Mouse (Mus musculus): ENCODE measurements around the gene Dusp16.

The Dusp16 gene

GRCm38 (mm10) chr6:134793046-134793806 lies 801 bp upstream of the Dusp16 start:
- DNase-seq (ENCODE audit: inconsistent age in 2 of 2, low spot score in 1 of 2): no peak

DNA sequence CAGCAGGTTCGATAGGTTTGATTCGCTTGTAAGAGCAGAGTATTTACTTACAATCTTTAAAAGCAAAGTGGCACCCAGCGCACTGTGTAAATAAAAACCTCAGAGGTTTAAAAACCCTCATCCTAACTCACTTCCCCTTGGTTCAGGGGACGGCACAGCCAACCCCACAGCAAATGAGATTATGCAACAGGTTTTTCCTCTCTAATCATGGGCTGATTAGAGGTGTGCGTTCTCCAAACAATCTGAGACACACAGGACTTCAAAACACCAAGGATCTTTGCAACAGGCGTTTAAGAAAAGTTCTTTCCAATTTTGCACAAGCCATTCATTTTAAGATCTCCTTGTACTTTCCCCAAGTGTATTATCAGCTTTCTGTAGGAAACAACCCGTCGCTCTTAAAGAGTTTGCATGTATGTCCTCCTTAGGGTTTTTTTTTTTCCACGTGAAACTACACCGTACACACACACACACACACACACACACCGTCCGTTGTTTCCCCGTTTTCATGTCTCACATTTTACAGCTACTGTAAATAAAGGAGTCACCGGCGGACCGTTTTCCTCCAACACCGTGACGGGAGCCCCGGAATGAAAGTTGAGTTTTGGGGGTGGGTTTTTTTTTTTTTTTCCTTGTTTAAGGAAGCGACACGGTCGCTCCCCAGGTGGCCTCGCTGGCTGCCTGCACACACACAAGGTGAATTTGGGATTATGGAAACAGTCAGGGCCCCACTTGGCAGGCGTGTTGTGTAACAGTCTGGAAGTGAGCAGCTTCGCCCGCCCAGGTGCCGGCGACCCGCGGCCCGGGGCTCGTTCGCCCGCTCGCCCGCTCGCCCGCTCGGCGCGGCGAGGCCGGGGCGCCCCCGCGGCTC lies 940 bp downstream of the Dusp16 start:
- peak; percentile 57 to 84 for DNase-seq (ENCODE audit: inconsistent age in 2 of 2, low spot score in 1 of 2)

DNA sequence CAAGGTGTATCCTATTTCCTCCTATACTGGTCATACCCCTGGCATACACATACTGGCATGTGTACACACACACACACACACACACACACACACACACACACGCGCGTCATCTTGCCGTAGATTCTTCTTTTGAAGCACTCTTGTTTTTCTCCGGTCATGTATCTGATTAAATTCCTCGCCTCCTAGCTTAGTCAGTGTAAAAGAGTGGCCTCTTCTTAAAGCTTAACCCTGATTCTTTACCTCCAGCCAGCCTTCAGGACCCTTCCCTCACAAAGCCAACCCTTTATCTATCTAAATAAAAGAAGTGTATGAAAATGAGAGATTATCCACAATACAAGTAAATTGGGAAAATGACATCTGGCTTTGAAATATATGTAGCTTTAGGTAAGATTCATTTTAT lies 3.3 kb downstream of the Dusp16 start:
- no peak for DNase-seq (ENCODE audit: inconsistent age in 2 of 2, low spot score in 1 of 2)

DNA sequence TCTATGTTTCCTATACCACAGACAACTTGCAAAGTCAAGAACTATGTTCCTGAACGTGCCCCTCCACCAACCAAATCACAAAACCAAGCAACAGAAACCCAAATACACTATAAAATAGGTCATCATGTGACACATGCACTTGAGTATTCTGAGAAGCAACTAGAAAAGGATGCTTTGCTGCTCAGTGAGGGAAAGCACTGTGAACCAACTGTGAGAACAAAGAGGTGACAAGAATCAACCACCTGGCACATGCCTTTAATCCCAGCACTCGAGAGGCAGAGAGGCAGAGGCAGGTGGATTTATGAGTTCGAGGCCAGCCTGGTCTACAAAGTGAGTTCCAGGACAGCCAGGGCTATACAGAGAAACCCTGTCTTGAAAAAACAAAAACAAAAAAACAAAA lies 6.0 kb downstream of the Dusp16 start:
- DNase-seq (ENCODE audit: inconsistent age in 2 of 2, low spot score in 1 of 2): no peak

- no peak for DNase-seq (ENCODE audit: inconsistent age in 2 of 2, low spot score in 1 of 2)
Measured at GRCm38 (mm10) chr6:134782900-134783299, 9.5 kb downstream of the Dusp16 start.

- DNase-seq (ENCODE audit: inconsistent age in 2 of 2, low spot score in 1 of 2): no peak
Measured at GRCm38 (mm10) chr6:134781494-134781913, 10.9 kb downstream of the Dusp16 start.

DNA sequence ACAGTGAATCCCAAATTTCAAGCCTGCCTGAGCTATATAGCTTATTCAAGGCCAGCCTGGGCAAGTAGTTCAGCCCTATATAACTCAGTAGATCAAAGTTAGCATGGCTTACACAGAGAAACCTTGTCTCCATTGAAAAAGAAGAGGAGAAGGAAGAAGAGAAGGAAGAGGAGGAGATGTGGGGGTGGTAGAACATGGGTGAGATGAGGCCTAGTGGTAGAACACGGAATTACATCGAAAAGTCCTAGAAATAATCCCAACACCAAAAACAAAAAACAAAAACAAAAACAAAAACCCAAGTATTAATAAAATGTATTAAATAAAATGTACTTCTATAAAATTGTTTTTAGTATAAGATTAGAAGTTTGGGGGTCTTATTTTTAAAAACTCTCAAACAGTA lies 12.4 kb downstream of the Dusp16 start:
- DNase-seq (ENCODE audit: inconsistent age in 2 of 2, low spot score in 1 of 2): no peak

DNA sequence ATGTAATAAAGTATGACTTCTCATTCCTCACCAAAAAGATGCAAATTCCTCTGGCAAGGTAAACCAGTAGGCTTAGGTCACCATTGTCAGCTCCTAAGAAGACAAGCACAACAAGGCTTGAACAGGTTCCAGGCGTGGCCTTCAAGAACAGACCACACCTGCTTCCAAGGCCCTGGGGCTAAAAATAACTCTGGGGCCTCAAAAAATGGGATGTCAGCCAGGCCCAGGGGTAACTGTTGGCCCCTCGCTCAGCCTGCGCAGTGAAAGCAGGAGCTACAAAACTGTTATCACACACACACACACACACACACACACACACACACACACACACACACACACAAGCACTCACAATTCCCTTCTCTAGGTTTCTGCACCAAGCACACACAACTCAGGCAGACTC lies 18.5 kb downstream of the Dusp16 start:
- peak; percentile 62 to 83 for DNase-seq (ENCODE audit: inconsistent age in 2 of 2, low spot score in 1 of 2)

DNA sequence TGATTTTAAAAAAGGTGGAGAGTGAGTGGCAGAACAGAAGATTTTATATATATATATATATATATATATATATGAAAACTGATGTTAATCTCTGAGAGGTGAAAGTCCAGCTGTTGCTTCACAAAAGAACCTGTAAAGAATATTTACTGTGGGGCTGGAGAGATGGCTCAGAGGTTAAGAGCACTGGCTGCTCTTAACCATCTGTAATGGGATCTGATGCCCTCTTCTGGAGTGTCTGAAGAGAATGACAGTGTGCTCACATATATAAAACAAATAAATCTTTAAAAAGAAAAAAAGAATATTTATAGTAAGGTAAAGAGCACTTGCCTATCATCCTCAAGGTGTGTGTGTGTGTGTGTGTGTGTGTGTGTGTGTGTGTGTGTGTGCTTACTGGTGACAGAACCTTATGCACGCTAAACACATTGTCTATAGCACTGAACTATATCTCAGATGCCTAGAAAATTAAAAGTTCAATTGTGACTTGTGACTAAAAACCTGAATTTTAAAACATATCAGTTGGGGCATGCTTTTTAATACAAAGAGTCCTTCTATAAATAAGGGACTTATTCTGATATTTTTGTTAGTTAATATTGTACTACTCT lies 19.0 kb downstream of the Dusp16 start:
- no peak for DNase-seq (ENCODE audit: inconsistent age in 2 of 2, low spot score in 1 of 2)

DNA sequence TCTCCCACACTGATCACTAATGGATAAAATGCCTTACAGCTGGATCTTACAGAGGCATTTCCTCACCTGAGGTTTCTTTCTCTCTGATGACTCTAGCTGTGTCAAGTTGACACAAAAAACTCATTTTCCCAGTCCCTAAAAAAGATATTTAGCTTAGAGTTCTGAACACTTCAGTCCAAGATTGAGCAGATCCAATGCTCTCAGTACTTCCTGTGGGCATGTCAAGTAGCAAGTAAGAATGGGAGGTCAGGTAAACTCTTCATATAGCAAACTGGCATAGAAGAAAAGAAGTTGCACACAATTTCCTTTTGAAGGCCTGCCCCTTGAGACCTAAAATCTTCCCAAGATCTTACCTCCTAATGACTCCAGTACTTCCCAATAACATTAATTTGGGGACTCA lies 22.1 kb downstream of the Dusp16 start:
- DNase-seq (ENCODE audit: inconsistent age in 2 of 2, low spot score in 1 of 2): no peak

DNA sequence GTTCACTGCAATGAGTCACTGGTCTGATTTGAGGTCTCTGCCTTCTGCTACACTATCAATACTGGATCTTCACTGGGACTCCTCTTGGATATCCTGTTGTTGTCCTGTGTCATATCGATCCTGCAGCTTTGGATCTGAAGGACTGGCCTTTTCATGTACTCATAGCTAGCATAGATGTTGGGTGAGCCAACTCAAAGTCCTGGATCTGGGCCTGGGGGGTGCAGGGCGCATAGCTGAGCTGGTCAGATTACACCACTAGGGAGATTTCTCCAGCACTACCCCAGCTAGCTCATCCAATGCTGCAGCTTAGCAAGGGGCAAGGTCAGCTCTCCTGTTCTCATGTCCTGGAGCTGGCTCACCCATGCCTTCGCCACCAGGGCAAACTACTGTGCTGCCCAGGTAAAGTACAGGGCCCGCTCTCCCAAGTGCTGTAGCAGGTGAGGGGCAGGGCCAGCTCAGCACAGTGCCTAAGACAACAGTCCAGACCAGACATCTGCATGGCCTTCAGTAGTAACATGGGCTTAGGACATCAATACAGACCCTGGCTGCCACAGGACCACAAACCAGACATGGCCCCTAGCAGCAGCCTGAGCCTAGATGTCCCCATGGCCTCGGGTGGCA lies 27.9 kb downstream of the Dusp16 start:
- DNase-seq (ENCODE audit: inconsistent age in 2 of 2, low spot score in 1 of 2): peak; percentile 16 to 71

- DNase-seq (ENCODE audit: inconsistent age in 2 of 2, low spot score in 1 of 2): no peak
Measured at GRCm38 (mm10) chr6:134763436-134763835, 29.0 kb downstream of the Dusp16 start.

- DNase-seq (ENCODE audit: inconsistent age in 2 of 2, low spot score in 1 of 2): no peak
Measured at GRCm38 (mm10) chr6:134761808-134762207, 30.6 kb downstream of the Dusp16 start.

DNA sequence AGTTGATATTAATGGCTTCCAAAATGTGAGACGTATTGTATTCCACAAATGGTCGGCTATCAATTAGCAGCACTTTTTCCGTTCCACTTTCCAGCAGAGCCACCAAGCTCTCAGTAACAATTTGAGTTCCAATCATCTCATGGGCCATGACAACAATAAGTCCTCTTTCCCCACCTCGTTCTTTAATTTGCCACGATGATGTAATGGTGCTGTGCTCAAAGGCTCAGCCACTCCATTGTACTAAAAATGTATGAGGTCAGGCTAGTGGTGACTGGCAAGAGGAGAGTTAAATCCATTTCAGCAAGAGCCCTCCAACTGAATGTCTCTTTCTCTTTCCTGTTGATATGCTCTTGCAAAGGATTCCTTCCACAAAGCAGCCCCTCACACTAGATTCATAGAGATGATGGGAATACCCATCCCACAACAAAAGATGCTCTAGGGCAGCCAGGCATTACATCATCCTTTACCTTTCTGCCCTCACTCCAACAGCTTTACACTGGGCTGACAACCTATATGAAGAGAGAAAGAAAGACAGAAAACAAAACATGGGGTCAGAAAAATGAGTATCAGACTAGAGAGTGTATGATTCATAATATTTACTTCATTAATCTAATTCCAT lies 31.4 kb downstream of the Dusp16 start:
- DNase-seq (ENCODE audit: inconsistent age in 2 of 2, low spot score in 1 of 2): no peak

DNA sequence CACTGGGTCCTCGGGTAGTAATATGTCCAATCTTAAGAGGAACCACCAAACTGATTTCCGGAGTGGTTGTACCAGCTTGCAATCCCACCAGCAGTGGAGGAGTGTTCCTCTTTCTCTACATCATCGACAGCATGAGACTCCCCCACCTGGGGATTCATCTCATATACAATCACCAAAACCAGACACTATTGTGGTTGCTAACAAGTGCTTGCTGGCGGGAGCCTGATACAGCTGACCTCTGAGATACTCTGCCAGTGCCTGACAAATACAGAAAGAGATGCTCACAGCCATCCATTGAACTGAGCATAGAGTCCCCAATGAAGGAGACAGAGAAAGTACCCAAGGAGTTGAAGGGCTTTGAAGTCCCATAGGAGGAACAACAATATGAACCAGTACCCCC lies 36.4 kb downstream of the Dusp16 start:
- DNase-seq (ENCODE audit: inconsistent age in 2 of 2, low spot score in 1 of 2): no peak

- DNase-seq (ENCODE audit: inconsistent age in 2 of 2, low spot score in 1 of 2): no peak
Measured at GRCm38 (mm10) chr6:134753858-134754257, 38.6 kb downstream of the Dusp16 start.

GRCm38 (mm10) chr6:134753412-134753811 lies 39.0 kb downstream of the Dusp16 start:
- no peak for DNase-seq (ENCODE audit: inconsistent age in 2 of 2, low spot score in 1 of 2)

GRCm38 (mm10) chr6:134751883-134752647 lies 40.4 kb downstream of the Dusp16 start:
- DNase-seq (ENCODE audit: inconsistent age in 2 of 2, low spot score in 1 of 2): no peak

DNA sequence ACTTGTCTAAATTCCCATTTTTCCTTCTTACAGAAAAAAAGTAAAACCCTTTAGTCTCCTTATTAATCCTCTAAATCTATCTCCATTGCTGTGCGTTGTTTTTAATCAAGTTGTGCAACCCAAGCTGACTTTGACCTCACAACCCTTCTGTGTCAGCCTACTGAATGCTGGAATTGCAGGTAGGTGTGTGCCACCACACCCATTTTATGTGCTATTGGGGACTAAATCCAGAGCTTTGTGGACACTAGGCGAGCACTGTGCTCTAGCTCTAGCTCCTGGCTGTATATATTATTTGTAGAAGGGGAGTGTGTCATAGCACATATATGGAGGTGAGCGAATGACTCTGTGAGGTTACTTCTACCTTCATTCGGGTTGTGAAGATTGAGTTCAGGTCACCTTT lies 41.3 kb downstream of the Dusp16 start:
- no peak for DNase-seq (ENCODE audit: inconsistent age in 2 of 2, low spot score in 1 of 2)

- DNase-seq (ENCODE audit: inconsistent age in 2 of 2, low spot score in 1 of 2): no peak
Measured at GRCm38 (mm10) chr6:134748126-134748525, 44.3 kb downstream of the Dusp16 start.

Data from adrenal gland, adult (tissue).